Mouse (Mus musculus) cerebellum, adult (tissue): Measurements from ENCODE around the gene Gbf1.

ENCODE experiments used
- ATAC-seq: cut with Nextera tagmentation; 2 replicates; pipeline ENCODE4 v1.9.2; 2017; ENCODE audit warnings: mild to moderate bottlenecking, moderate library complexity, mixed read lengths; ENCODE audit not compliant: insufficient number of reproducible peaks, low FRiP score, low TSS enrichment

Gbf1 gene

GRCm38 (mm10) chr19:46326756-46327305 is 174.5 kb downstream of the Gbf1 start, which contains the start of gene Psd:
TSS of gene Psd (minus strand) at chr19:46327156.
- no peak for ATAC-seq

- no peak for ATAC-seq
Observed at GRCm38 (mm10) chr19:46327531-46328064, 175.3 kb downstream of the Gbf1 start.

- peak; percentile 60 for ATAC-seq
Observed at GRCm38 (mm10) chr19:46328081-46329030, 176.0 kb downstream of the Gbf1 start, which contains the start of gene Fbxl15. TSS of gene Fbxl15 (plus strand) at chr19:46328184.

GRCm38 (mm10) chr19:46329031-46329641 is 176.8 kb downstream of the Gbf1 start:
- ATAC-seq = peak; percentile 1; the same call in 1 of the 2 replicates

GRCm38 (mm10) chr19:46329951-46330350 is 177.6 kb downstream of the Gbf1 start:
- ATAC-seq = no peak

GRCm38 (mm10) chr19:46330696-46331095 is 178.4 kb downstream of the Gbf1 start:
- no peak for ATAC-seq

- no peak for ATAC-seq
Observed at GRCm38 (mm10) chr19:46331326-46331725, 179.0 kb downstream of the Gbf1 start.

- ATAC-seq = no peak
Observed at GRCm38 (mm10) chr19:46331936-46332335, 179.6 kb downstream of the Gbf1 start.

GRCm38 (mm10) chr19:46332721-46333339 is 180.5 kb downstream of the Gbf1 start:
- no peak for ATAC-seq

- ATAC-seq = no peak
Observed at GRCm38 (mm10) chr19:46333906-46334305, 181.6 kb downstream of the Gbf1 start.
